Mouse (Mus musculus): ENCODE measurements around the gene Oas1d.

GRCm38 (mm10) chr5:120937841-120938240 is 23.5 kb downstream of the Oas1d start:
- TF ChIP-seq CTCF (IDR thresholded peaks at IDR 0.05; ENCODE audit: low read depth, low read length) (no peak), POLR2A (IDR thresholded peaks at IDR 0.05; ENCODE audit: extremely low read depth, insufficient read depth, low read length) (no peak)
